Mouse (Mus musculus): ENCODE data around the gene Tm7sf3. TPM values are rescaled to one million over a fixed set of nuclear protein-coding genes. Genes with fewer than 3 reads are reported as not detected.

The Tm7sf3 gene
- polyA plus RNA-seq, 1 experiment from 2014 or later, result 58.7 TPM

DNA sequence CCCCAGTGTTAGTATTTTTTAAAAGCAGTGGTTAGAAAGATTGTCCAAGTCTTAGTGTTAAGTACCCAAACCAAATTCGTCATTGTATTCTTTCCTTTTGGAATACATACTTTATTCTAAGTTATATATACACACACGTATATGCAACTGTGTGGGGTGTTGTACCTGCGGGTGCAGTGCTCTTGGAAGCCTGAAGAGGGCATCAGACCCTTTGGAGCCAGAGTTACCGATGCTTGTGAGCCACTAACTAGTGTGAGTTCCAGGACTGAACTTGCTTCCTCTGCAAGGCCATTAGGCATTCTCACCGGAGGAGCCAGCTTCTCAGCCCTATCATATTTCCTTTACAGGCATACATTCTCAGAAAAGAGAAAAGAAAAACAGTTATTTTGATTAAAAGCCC lies 20.1 kb upstream of the Tm7sf3 start:
- Histone ChIP-seq H3K9me3 (ENCODE audit: control insufficient read depth) (no peaks in the 10 kb centered on the region), H3K4me1 (replicated peaks; ENCODE audit: control insufficient read depth, insufficient read depth, low read length) (0 out of 2 replicates have a peak, but pooled peaks cover 4% of the 10 kb centered on the region), H3K4me3 (ENCODE audit: low read depth, low read length) (no peak overlapping the region), H3K27ac (ENCODE audit: low read depth, low read length) (no peak overlapping the region), H3K4me2 (replicated peaks; ENCODE audit: low read depth) (no peak overlapping the region), H3K27me3 (replicated peaks; ENCODE audit: control insufficient read depth, insufficient read depth, low read length) (no peaks in the 10 kb centered on the region), H3K36me3 (ENCODE audit: control insufficient read depth, insufficient read depth) (no peaks in the 10 kb centered on the region), H3K9ac (ENCODE audit: low read depth, low read length) (no peak overlapping the region)
- WGBS, result 43% methylated on average over 5 of the region's 5 CpGs
- 0 out of 2 replicates have a peak, but pooled peaks have one; percentile 49 for ATAC-seq
- peak; percentile 86 for TF ChIP-seq CTCF (IDR thresholded peaks at IDR 0.05; ENCODE audit: low read depth)

DNA sequence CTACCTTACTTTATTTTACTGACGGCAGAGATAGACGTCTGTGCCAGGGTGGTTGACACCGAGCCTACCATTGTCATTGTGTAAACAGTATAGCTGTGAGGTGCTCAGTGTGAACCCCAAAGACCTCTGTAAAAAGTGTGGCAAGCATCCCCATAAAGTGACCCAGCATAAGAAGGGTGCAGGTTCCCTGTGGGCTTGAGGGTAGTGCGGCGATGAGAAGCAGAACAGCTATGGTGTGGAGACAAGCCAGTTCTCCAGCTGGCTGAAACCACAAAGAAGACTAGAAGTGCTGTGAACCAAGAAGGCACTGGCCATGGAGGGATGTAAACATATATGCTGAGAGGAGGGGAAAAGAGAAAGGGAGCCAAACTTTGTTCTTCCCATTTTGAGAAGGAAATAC lies 19.0 kb upstream of the Tm7sf3 start:
- H3K4me2 ChIP-seq (replicated peaks; ENCODE audit: low read depth), result no peak overlapping the region
- WGBS, result 64% methylated on average over 5 of the region's 5 CpGs
- H3K36me3 ChIP-seq (ENCODE audit: control insufficient read depth, insufficient read depth), result no peaks in the 10 kb centered on the region
- no peaks in the 10 kb centered on the region for H3K9me3 ChIP-seq (ENCODE audit: control insufficient read depth)
- H3K27ac ChIP-seq (ENCODE audit: low read depth, low read length), result no peak overlapping the region
- TF ChIP-seq CTCF (IDR thresholded peaks at IDR 0.05; ENCODE audit: low read depth), result no peak
- ATAC-seq, result no peak
- 0 out of 2 replicates have a peak, but pooled peaks cover 4% of the 10 kb centered on the region for H3K4me1 ChIP-seq (replicated peaks; ENCODE audit: control insufficient read depth, insufficient read depth, low read length)
- H3K4me3 ChIP-seq (ENCODE audit: low read depth, low read length), result no peak overlapping the region
- no peak overlapping the region for H3K9ac ChIP-seq (ENCODE audit: low read depth, low read length)
- no peaks in the 10 kb centered on the region for H3K27me3 ChIP-seq (replicated peaks; ENCODE audit: control insufficient read depth, insufficient read depth, low read length)

DNA sequence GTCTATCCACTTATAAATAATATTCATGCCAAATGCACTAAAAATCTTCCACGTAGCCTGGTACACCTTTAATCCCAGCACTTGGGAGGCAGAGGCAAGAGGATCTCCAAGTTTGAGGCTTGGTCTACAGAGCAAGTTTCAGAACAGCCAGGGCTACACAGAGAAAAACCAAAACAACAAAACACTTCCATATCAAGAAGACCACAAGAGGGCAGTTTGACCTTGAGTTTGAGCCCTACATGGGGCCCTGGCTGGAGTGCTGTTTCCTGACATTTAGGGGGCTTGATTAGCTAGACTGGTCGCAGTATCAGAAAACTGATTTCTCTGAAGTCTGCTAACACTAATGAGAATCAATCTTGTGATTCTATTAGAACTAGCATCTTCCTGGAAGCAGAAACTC lies 18.0 kb upstream of the Tm7sf3 start:
- Histone ChIP-seq H3K36me3 (ENCODE audit: control insufficient read depth, insufficient read depth) (no peaks in the 10 kb centered on the region), H3K27ac (ENCODE audit: low read depth, low read length) (no peak overlapping the region), H3K4me3 (ENCODE audit: low read depth, low read length) (no peak overlapping the region), H3K4me2 (replicated peaks; ENCODE audit: low read depth) (no peak overlapping the region), H3K27me3 (replicated peaks; ENCODE audit: control insufficient read depth, insufficient read depth, low read length) (no peaks in the 10 kb centered on the region), H3K9me3 (ENCODE audit: control insufficient read depth) (no peaks in the 10 kb centered on the region), H3K4me1 (replicated peaks; ENCODE audit: control insufficient read depth, insufficient read depth, low read length) (0 out of 2 replicates have a peak, but pooled peaks cover 4% of the 10 kb centered on the region), H3K9ac (ENCODE audit: low read depth, low read length) (no peak overlapping the region)
- 54% methylated on average over 2 of the region's 2 CpGs for WGBS
- peak; percentile 63 for TF ChIP-seq CTCF (IDR thresholded peaks at IDR 0.05; ENCODE audit: low read depth)
- no peak for ATAC-seq

DNA sequence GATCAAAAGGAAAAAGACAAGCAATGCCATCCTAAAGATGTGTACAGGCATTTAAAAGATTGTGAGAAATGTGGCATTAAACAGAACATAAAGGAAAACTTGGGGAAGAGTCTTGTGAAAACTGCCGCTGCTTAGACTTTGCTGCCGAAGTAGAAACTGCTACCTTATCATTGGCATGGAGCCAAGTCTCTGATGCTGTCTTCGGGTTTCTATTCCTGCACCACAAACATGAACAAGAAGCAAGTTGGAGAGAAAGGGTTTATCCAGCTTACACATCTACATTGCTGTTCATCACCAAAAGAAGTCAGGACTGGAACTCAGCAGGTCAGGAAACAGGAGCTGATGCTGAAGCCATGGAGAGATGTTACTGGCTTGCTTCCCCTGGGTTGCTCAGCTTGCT lies 10.6 kb upstream of the Tm7sf3 start:
- H3K36me3 ChIP-seq (ENCODE audit: control insufficient read depth, insufficient read depth), result 0 out of 2 replicates have a peak, but pooled peaks cover 3% of the 10 kb centered on the region
- H3K27me3 ChIP-seq (replicated peaks; ENCODE audit: control insufficient read depth, insufficient read depth, low read length), result no peaks in the 10 kb centered on the region
- H3K4me3 ChIP-seq (ENCODE audit: low read depth, low read length), result no peak overlapping the region
- H3K4me1 ChIP-seq (replicated peaks; ENCODE audit: control insufficient read depth, insufficient read depth, low read length), result no peaks in the 10 kb centered on the region
- WGBS, result 30% methylated on average over 3 of the region's 3 CpGs
- no peak overlapping the region for H3K27ac ChIP-seq (ENCODE audit: low read depth, low read length)
- ATAC-seq, result no peak
- no peak overlapping the region for H3K9ac ChIP-seq (ENCODE audit: low read depth, low read length)
- H3K9me3 ChIP-seq (ENCODE audit: control insufficient read depth), result no peaks in the 10 kb centered on the region
- no peak overlapping the region for H3K4me2 ChIP-seq (replicated peaks; ENCODE audit: low read depth)
- TF ChIP-seq CTCF (IDR thresholded peaks at IDR 0.05; ENCODE audit: low read depth), result no peak

DNA sequence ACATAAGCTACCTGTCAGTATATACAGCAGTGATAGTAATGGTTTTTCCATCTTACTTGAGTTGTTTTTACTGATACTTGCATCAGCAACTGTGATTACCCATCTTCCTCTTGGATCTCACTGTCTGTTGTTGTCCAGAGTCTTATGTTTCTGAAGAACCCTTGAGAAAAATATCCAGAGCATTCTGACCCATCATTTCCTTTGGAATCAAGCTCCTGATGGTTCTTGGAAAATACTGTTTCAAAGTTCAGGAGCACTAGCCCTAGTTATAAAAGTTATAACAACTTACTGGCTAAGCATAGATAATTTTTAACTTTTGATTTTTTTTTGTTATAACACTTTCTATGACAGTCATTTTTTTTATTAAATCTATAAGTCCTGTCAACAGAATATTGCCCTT lies 8.8 kb upstream of the Tm7sf3 start:
- ATAC-seq, result no peak
- H3K9me3 ChIP-seq (ENCODE audit: control insufficient read depth), result no peaks in the 10 kb centered on the region
- TF ChIP-seq CTCF (IDR thresholded peaks at IDR 0.05; ENCODE audit: low read depth), result no peak

DNA sequence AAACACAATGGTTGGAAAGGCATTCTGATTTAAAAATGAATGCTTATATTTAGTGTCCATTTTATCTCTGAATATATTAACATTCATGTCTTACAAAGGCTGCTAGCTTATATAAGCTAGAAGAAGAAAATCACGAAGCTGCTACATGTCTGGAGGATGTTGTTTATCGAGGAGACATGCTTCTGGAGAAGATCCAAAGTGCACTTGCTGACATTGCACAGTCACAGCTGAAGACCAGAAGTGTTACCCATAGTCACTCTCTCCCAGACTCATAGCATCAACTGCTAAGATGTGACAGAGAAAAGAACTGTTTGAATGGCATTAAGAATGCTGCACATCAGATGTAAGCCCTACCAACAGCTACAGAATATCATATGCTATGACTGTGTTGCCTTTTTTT lies 7.4 kb upstream of the Tm7sf3 start:
- H3K4me1 ChIP-seq (replicated peaks; ENCODE audit: control insufficient read depth, insufficient read depth, low read length), result no peaks in the 10 kb centered on the region
- H3K36me3 ChIP-seq (ENCODE audit: control insufficient read depth, insufficient read depth), result 0 out of 2 replicates have a peak, but pooled peaks cover 3% of the 10 kb centered on the region
- ATAC-seq, result no peak
- no peaks in the 10 kb centered on the region for H3K27me3 ChIP-seq (replicated peaks; ENCODE audit: control insufficient read depth, insufficient read depth, low read length)
- H3K9ac ChIP-seq (ENCODE audit: low read depth, low read length), result no peak overlapping the region
- no peak overlapping the region for H3K4me2 ChIP-seq (replicated peaks; ENCODE audit: low read depth)
- TF ChIP-seq CTCF (IDR thresholded peaks at IDR 0.05; ENCODE audit: low read depth), result no peak
- no peak overlapping the region for H3K4me3 ChIP-seq (ENCODE audit: low read depth, low read length)
- no peak overlapping the region for H3K27ac ChIP-seq (ENCODE audit: low read depth, low read length)
- no peaks in the 10 kb centered on the region for H3K9me3 ChIP-seq (ENCODE audit: control insufficient read depth)
- WGBS, result 45% methylated on average over 2 of the region's 2 CpGs

More for the DNA sequence above, 8.8 kb upstream of the Tm7sf3 start:
- H3K9ac ChIP-seq (ENCODE audit: low read depth, low read length), result no peak overlapping the region
- 0 out of 2 replicates have a peak, but pooled peaks cover 3% of the 10 kb centered on the region for H3K36me3 ChIP-seq (ENCODE audit: control insufficient read depth, insufficient read depth)
- no peak overlapping the region for H3K4me3 ChIP-seq (ENCODE audit: low read depth, low read length)
- H3K4me1 ChIP-seq (replicated peaks; ENCODE audit: control insufficient read depth, insufficient read depth, low read length), result no peaks in the 10 kb centered on the region
- H3K27me3 ChIP-seq (replicated peaks; ENCODE audit: control insufficient read depth, insufficient read depth, low read length), result no peaks in the 10 kb centered on the region
- H3K27ac ChIP-seq (ENCODE audit: low read depth, low read length), result no peak overlapping the region
- H3K4me2 ChIP-seq (replicated peaks; ENCODE audit: low read depth), result no peak overlapping the region

DNA sequence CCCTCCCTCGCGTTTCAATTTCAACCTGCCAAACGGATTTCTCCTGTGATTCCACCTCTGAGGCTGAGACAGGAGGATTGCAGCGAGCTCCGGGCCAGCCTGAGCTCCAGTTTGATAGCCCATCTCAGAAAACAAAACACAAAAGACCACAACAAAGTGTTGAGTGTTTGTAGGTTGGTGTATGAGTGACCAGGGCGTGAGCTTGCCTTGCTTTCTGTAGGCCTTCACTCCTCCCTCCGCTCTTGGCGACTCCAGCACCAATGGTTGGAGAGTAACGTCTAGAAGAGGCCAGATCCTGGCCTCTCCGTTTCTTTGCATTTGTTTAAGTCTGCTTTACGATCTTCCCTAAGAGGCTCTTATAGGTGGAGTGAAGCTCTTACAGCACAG lies 553 bp upstream of the Tm7sf3 start:
- Histone ChIP-seq H3K36me3 (ENCODE audit: control insufficient read depth, insufficient read depth) (no peaks in the 10 kb centered on the region), H3K9me3 (ENCODE audit: control insufficient read depth) (no peaks in the 10 kb centered on the region), H3K4me3 (ENCODE audit: low read depth, low read length) (peak overlapping the region; percentile 76), H3K4me2 (replicated peaks; ENCODE audit: low read depth) (peak overlapping the region; percentile 79), H3K9ac (ENCODE audit: low read depth, low read length) (peak overlapping the region; percentile 83), H3K27me3 (replicated peaks; ENCODE audit: control insufficient read depth, insufficient read depth, low read length) (no peaks in the 10 kb centered on the region), H3K4me1 (replicated peaks; ENCODE audit: control insufficient read depth, insufficient read depth, low read length) (peaks cover 4% of the 10 kb centered on the region; the same call in 1 of the 2 replicates), H3K27ac (ENCODE audit: low read depth, low read length) (peak overlapping the region; percentile 87; the same call in 1 of the 2 replicates)
- no peak for ATAC-seq
- 12% methylated on average over 11 of the region's 11 CpGs for WGBS
- no peak for TF ChIP-seq CTCF (IDR thresholded peaks at IDR 0.05; ENCODE audit: low read depth)

All from intestine, postnatal 0 days (tissue).